10 mouse cellular contexts compared by ENCODE assay signal in the genomic region with DNA sequence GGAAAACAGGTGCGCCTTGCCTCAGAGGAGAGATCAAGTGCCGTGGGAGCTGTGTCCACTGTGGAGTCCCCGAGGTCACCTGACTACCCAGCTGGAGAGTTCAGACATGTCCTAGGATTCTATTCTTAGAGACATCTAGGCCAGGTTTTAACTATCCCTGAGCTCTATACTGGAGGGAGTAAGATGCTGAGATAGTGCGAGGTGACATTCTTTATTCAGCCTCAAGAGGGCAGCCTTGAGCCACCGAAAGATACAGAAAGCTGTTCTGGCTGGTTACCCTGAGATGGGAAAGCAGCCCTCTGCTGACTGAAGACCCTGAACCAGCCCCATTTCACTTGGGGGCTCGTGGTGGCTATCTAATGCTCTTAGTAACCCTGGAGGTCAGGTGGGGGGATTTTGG. TPM values are rescaled to one million over a fixed set of nuclear protein-coding genes. Genes with fewer than 3 reads are reported as not detected.
DNase-seq lines count a peak whose midpoint lies in the region; ATAC-seq and TF ChIP-seq lines count a peak whose summit lies in the region.
"Had no signal": no experiment of that assay in that cellular context is flagged by ENCODE, and none has a peak within 500 bp of the region (broad histone marks: within the 10 kb centered on the region; RNA-seq: fewer than 3 reads in every experiment).

No protein-coding gene starts in this region.

- H3K4me3 ChIP-seq in hindbrain, postnatal 0 days (ENCODE audit: low read length): no peak overlapping the region

- no peak overlapping the region for H3K9ac ChIP-seq in hindbrain, postnatal 0 days (replicated peaks; ENCODE audit: low read length)

- ATAC-seq in hindbrain, postnatal 0 days: peak; percentile 75

- H3K36me3 ChIP-seq in hindbrain, postnatal 0 days (ENCODE audit: insufficient read depth, low read length): no peaks in the 10 kb centered on the region

- H3K27me3 ChIP-seq in hindbrain, postnatal 0 days (ENCODE audit: insufficient read depth, low read length): 0 out of 2 replicates have a peak, but pooled peaks cover 3% of the 10 kb centered on the region

- no peak overlapping the region for H3K27ac ChIP-seq in hindbrain, postnatal 0 days

- H3K4me2 ChIP-seq in hindbrain, postnatal 0 days (ENCODE audit: low read depth, low read length): no peak overlapping the region

- TF ChIP-seq CTCF in hindbrain, postnatal 0 days (IDR thresholded peaks at IDR 0.05; ENCODE audit: low read depth): peak; percentile 91

- no peaks in the 10 kb centered on the region for H3K4me1 ChIP-seq in hindbrain, postnatal 0 days (ENCODE audit: insufficient read depth, low read length)

- WGBS in hindbrain, postnatal 0 days: 6% methylated on average over 6 of the region's 6 CpGs

- no peaks in the 10 kb centered on the region for H3K9me3 ChIP-seq in hindbrain, postnatal 0 days (ENCODE audit: low read length)

- DNase-seq in gastrocnemius, adult 18-20 months (ENCODE audit: low spot score): peak; percentile 61
- DNase-seq in gastrocnemius, postnatal 25 days: no peak
- DNase-seq in cerebellum, postnatal 10 days: peak; percentile 86 to 89
- peak; percentile 37 to 76 for DNase-seq in frontal cortex, postnatal 10 days (ENCODE audit: low spot score in 2 of 2)
- peak; percentile 90 for DNase-seq in hindbrain, postnatal 0 days (ENCODE audit: low spot score)
- peak; percentile 44 for DNase-seq in left cerebral cortex, adult 11 months (ENCODE audit: low spot score)
- peak; percentile 66 for DNase-seq in lung, postnatal 25 days (ENCODE audit: low spot score)
- DNase-seq in right cerebral cortex, postnatal 36 days (ENCODE audit: low spot score in 2 of 2): peak; percentile 54 to 63

RNA-seq across cellular contexts. Expression of a gene that starts 7.1 kb away (rescaled TPM):
- total RNA-seq in gastrocnemius, adult 18-20 months (2021): not detected
- total RNA-seq in gastrocnemius, postnatal 25 days (2021): not detected
- total RNA-seq in hindbrain, postnatal 0 days (2014; rRNA removed): not detected in 2 replicates
- not detected in 2 replicates for polyA plus RNA-seq in hindbrain, postnatal 0 days (2015; fragmentation: Nextera tagmentation; extraction: Ambion mirVana)
- total RNA-seq: neutrophil, adult 5-6 weeks had no signal
- polyA plus RNA-seq: C2C12 had no signal

RNA-seq across cellular contexts. Expression of a gene that starts 27.4 kb away (rescaled TPM):
- under 1 TPM; 0.09 to 0.26 TPM for total RNA-seq in gastrocnemius, adult 18-20 months (2021)
- total RNA-seq in gastrocnemius, postnatal 25 days (2021): under 1 TPM; 0.23 to 0.43 TPM
- 4.3 and 5.3 TPM in 2 replicates for total RNA-seq in hindbrain, postnatal 0 days (2014; rRNA removed)
- 2.0 and 2.6 TPM in 2 replicates for polyA plus RNA-seq in hindbrain, postnatal 0 days (2015; fragmentation: Nextera tagmentation; extraction: Ambion mirVana)
- polyA plus RNA-seq: C2C12 had no signal
